Mouse (Mus musculus) limb, embryonic 10.5 days (tissue): Measurements from ENCODE around the gene Qsox1. TPM values are rescaled to one million over a fixed set of nuclear protein-coding genes. Genes with fewer than 3 reads are reported as not detected.

Experiments used
- DNase-seq: peaks from one replicate; pipeline ENCODE4 v3.0.0-alpha.2; 2017; ENCODE audit warnings: low spot score
- H3K27ac ChIP-seq: fragments of 300-500 bp; sonication (generic); 2 replicates; pipeline ENCODE4 v1.5.1; 2016; ENCODE audit warnings: mild to moderate bottlenecking
- H3K27me3 ChIP-seq: fragments of 300-500 bp; sonication (generic); 2 replicates; pipeline ENCODE4 v1.6.1; 2016; ENCODE audit warnings: low read depth, mild to moderate bottlenecking; ENCODE audit not compliant: poor library complexity, severe bottlenecking
- H3K36me3 ChIP-seq: fragments of 300-500 bp; sonication (generic); 2 replicates; pipeline ENCODE4 v1.6.1; 2016; ENCODE audit warnings: mild to moderate bottlenecking, moderate library complexity
- H3K4me1 ChIP-seq: fragments of 300-500 bp; sonication (generic); 2 replicates; pipeline ENCODE4 v1.6.1; 2016
- H3K4me3 ChIP-seq: fragments of 300-500 bp; sonication (generic); 2 replicates; pipeline ENCODE4 v1.5.1; 2016; ENCODE audit warnings: mild to moderate bottlenecking, moderate library complexity
- H3K9me3 ChIP-seq: fragments of 300-500 bp; sonication (generic); replicated peaks from 2 replicates; pipeline ENCODE4 v1.6.1; 2016; ENCODE audit warnings: mild to moderate bottlenecking
- WGBS: fragments of 180-500 bp; shearing (Covaris S2); methylation state at CpG from one replicate; pipeline ENCODE4 v1.1.7; 2016; 5-methylcytosine and 5-hydroxymethylcytosine counted together
- polyA plus RNA-seq: library from polyadenylated mRNA; unstranded; fragments of >200 nt; fragmentation: Nextera tagmentation; extraction: Ambion mirVana; gene quantifications from 2 replicates; pipeline ENCODE4 v1.2.1, GENCODE M21; 2016

Qsox1 gene
- polyA plus RNA-seq, 1 experiment from 2014 or later: 17.2 TPM

GRCm38 (mm10) chr1:155751484-155752255 lies 61.0 kb downstream of the Qsox1 start, which contains the start of gene Lhx4:
Gene Lhx4, minus strand, starts transcription at chr1:155751684.
- Histone ChIP-seq H3K27ac (no peak within 1 kb of the TSS), H3K4me1 (peaks cover 9% of the 10 kb centered on the region), H3K9me3 (no peaks in the 10 kb centered on the region), H3K27me3 (peaks cover 82% of the 10 kb centered on the region), H3K36me3 (no peaks in the 10 kb centered on the region), H3K4me3 (no peak within 1 kb of the TSS)
- DNase-seq: no peak
- WGBS: 64% methylated on average over 6 of the region's 6 CpGs

- no peaks in the 10 kb centered on the region for H3K36me3 ChIP-seq
- H3K4me3 ChIP-seq: no peak overlapping the region
- no peak for DNase-seq
- peaks cover 93% of the 10 kb centered on the region for H3K27me3 ChIP-seq
- WGBS: 18% methylated on average over 11 of the region's 11 CpGs
- H3K27ac ChIP-seq: no peak overlapping the region
- peaks cover 9% of the 10 kb centered on the region for H3K4me1 ChIP-seq
- H3K9me3 ChIP-seq: no peaks in the 10 kb centered on the region
These were observed 62.0 kb downstream of the Qsox1 start for GRCm38 (mm10) chr1:155750517-155751178.

GRCm38 (mm10) chr1:155747911-155748310 lies 64.8 kb downstream of the Qsox1 start:
- 79% methylated on average over 5 of the region's 5 CpGs for WGBS
- H3K27me3 ChIP-seq: peaks cover 100% of the 10 kb centered on the region
- H3K36me3 ChIP-seq: no peaks in the 10 kb centered on the region
- H3K27ac ChIP-seq: no peak overlapping the region
- H3K9me3 ChIP-seq: no peaks in the 10 kb centered on the region
- no peak overlapping the region for H3K4me3 ChIP-seq
- peaks cover 12% of the 10 kb centered on the region for H3K4me1 ChIP-seq
- DNase-seq: no peak

GRCm38 (mm10) chr1:155747011-155747410 lies 65.7 kb downstream of the Qsox1 start:
- H3K27me3 ChIP-seq: peaks cover 100% of the 10 kb centered on the region
- H3K4me1 ChIP-seq: peaks cover 21% of the 10 kb centered on the region
- H3K4me3 ChIP-seq: no peak overlapping the region
- no peaks in the 10 kb centered on the region for H3K36me3 ChIP-seq
- WGBS: 11% methylated on average over 8 of the region's 8 CpGs
- no peak for DNase-seq
- H3K27ac ChIP-seq: no peak overlapping the region
- H3K9me3 ChIP-seq: no peaks in the 10 kb centered on the region

GRCm38 (mm10) chr1:155742411-155743363 lies 70.0 kb downstream of the Qsox1 start:
- Histone ChIP-seq H3K36me3 (no peaks in the 10 kb centered on the region), H3K4me1 (peaks cover 33% of the 10 kb centered on the region), H3K27ac (0 out of 2 replicates have a peak overlapping the region, but pooled peaks have one; percentile 23), H3K4me3 (peak overlapping the region; percentile 63), H3K27me3 (peaks cover 100% of the 10 kb centered on the region), H3K9me3 (no peaks in the 10 kb centered on the region)
- peak; percentile 71 for DNase-seq
- WGBS: under 1% methylated on average over 81 of the region's 81 CpGs

- no peaks in the 10 kb centered on the region for H3K36me3 ChIP-seq
- WGBS: under 1% methylated on average over 26 of the region's 26 CpGs
- peak; percentile 79 for DNase-seq
These were observed 70.7 kb downstream of the Qsox1 start for GRCm38 (mm10) chr1:155741988-155742387.

GRCm38 (mm10) chr1:155741378-155741945 lies 71.2 kb downstream of the Qsox1 start:
- H3K4me1 ChIP-seq: peaks cover 42% of the 10 kb centered on the region
- DNase-seq: peak; percentile 68
- H3K36me3 ChIP-seq: no peaks in the 10 kb centered on the region
- no peak overlapping the region for H3K27ac ChIP-seq
- H3K27me3 ChIP-seq: peaks cover 100% of the 10 kb centered on the region
- H3K9me3 ChIP-seq: no peaks in the 10 kb centered on the region
- WGBS: under 1% methylated on average over 34 of the region's 34 CpGs
- peak overlapping the region; percentile 63 for H3K4me3 ChIP-seq

More at GRCm38 (mm10) chr1:155741988-155742387, 70.7 kb downstream of the Qsox1 start:
- Histone ChIP-seq H3K27ac (0 out of 2 replicates have a peak overlapping the region, but pooled peaks have one; percentile 23), H3K9me3 (no peaks in the 10 kb centered on the region), H3K4me3 (peak overlapping the region; percentile 63), H3K4me1 (peaks cover 40% of the 10 kb centered on the region), H3K27me3 (peaks cover 100% of the 10 kb centered on the region)

GRCm38 (mm10) chr1:155740622-155741377 lies 71.9 kb downstream of the Qsox1 start:
- Histone ChIP-seq H3K4me3 (peak overlapping the region; percentile 63), H3K4me1 (peaks cover 42% of the 10 kb centered on the region), H3K9me3 (no peaks in the 10 kb centered on the region), H3K27ac (no peak overlapping the region), H3K27me3 (peaks cover 100% of the 10 kb centered on the region), H3K36me3 (no peaks in the 10 kb centered on the region)
- under 1% methylated on average over 44 of the region's 44 CpGs for WGBS
- peak; percentile 77 for DNase-seq

- Histone ChIP-seq H3K27me3 (peaks cover 100% of the 10 kb centered on the region), H3K4me1 (peaks cover 38% of the 10 kb centered on the region), H3K27ac (no peak overlapping the region), H3K9me3 (no peaks in the 10 kb centered on the region), H3K36me3 (no peaks in the 10 kb centered on the region), H3K4me3 (no peak overlapping the region)
- DNase-seq: no peak
- WGBS: under 1% methylated on average over 25 of the region's 25 CpGs
These were observed 74.8 kb downstream of the Qsox1 start for GRCm38 (mm10) chr1:155737809-155738383.

- no peak overlapping the region for H3K4me3 ChIP-seq
These were observed 75.5 kb downstream of the Qsox1 start for GRCm38 (mm10) chr1:155737017-155737808.

More at GRCm38 (mm10) chr1:155737017-155737808, 75.5 kb downstream of the Qsox1 start:
- no peak overlapping the region for H3K27ac ChIP-seq
- DNase-seq: peak; percentile 68
- no peaks in the 10 kb centered on the region for H3K9me3 ChIP-seq
- WGBS: under 1% methylated on average over 58 of the region's 58 CpGs
- H3K36me3 ChIP-seq: no peaks in the 10 kb centered on the region
- peaks cover 32% of the 10 kb centered on the region for H3K4me1 ChIP-seq
- peaks cover 100% of the 10 kb centered on the region for H3K27me3 ChIP-seq
